Mouse (Mus musculus) induced T-regulatory cell, adult 2 months (primary cell): ENCODE data around the gene Cdh4.

Experiments used
- DNase-seq: peaks from one replicate; pipeline ENCODE4 v3.0.0-alpha.2; 2012; ENCODE audit warnings: low read depth

The Cdh4 gene

GRCm38 (mm10) chr2:179862676-179863075 is 420.4 kb downstream of the Cdh4 start:
- DNase-seq, result no peak

- DNase-seq, result peak; percentile 10
Observed at GRCm38 (mm10) chr2:179863266-179863665, 421.0 kb downstream of the Cdh4 start.

DNA sequence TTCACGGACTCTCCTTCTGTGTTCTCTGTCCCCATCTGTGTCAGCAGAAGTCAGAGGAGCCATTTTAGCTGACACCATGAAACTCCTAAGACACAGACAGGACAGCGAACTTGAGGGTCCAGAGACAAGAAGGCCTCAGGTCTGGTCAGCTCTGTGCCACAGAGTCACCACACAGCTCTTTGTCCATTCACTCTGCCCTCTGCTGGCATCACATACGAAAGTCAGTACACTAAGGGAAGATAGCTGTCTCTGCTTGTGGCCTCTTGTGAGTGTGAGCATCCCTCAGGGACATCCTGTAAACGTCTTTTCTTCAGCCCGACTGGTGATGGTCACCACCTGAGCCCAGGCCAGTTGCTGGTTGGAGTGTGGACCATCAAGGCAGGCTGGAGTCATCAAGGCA is 422.9 kb downstream of the Cdh4 start:
- DNase-seq, result no peak

DNA sequence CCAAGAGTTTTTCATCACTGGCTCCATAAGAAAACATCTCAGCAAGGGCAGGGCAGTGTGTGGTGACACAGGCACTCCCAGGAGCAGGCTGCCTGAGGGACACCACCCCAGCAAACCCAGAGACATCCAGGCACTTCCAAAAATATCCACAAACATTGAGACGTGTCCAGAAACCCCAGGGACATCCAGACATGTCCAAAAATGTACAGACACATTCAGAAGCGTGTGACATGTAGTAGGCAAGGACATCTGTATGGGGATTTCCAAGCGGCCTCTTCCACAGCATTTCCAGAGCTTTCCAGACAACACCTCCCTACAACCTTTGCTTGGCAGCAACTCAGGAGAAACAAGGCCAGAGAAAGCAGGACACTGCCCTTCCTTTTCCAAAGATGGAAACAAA is 425.4 kb downstream of the Cdh4 start:
- DNase-seq, result no peak

DNA sequence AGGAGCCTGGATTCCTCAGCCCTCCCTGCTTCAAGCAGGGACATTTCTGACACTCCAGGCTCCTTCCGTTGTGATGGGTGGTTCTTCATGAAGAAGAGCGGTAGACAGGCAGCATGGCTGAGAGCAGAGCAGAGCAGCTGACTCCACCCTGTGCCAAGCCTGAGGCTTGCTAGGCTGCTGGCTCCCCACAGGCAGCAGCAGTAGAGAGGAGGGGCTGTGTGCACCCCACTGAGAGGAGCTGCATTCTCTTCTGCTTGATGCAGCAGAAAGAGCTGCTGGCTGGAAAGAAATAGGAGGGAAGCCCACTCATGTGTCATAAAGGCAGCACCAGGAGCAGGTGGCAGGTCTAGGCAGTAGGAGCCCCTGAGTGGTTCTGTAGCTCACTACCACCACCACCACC is 427.6 kb downstream of the Cdh4 start:
- DNase-seq, result no peak

DNA sequence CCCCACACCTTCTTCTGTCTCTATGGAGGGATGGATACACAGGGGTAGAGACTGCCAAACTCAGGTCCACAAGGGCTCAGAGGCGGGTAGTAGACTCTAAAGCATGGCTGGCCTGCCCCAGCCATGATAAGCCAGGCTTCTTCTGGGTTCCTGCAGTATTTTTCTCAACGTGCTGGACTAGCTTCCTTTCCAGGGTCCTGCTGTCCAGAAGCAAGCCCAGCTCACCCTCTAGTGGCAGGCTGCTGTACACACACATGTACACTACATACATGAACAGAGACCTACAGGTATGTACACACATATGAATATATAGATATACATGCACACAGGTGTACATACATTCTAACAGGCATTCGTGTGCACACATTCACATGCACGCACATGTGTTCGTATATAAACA is 430.5 kb downstream of the Cdh4 start:
- no peak for DNase-seq

- peak; percentile 12 for DNase-seq
Observed at GRCm38 (mm10) chr2:179873315-179873714, 431.1 kb downstream of the Cdh4 start.

DNA sequence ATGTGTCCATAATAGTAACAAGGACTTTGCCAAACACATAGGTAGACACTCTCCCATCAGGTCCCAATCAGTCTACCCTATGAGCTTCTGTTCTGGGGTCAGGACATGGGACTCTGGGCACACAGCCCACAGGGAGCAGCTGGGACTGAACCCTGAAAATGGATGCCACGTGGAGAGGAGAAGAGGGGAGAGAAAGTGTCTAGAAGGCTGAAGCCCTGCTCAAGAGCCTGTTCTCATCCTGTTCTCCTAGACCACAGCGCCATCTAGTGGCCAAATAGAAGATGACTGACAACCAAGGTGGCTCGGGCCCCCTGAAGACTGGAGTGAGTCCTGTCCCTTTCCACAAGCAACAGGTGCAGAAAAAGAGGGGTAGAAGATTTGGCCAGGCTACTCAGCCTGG is 432.9 kb downstream of the Cdh4 start:
- DNase-seq, result peak; percentile 83

GRCm38 (mm10) chr2:179877551-179878215 is 435.5 kb downstream of the Cdh4 start:
- DNase-seq, result peak; percentile 54

- no peak for DNase-seq
Observed at GRCm38 (mm10) chr2:179884561-179884960, 442.3 kb downstream of the Cdh4 start.

- no peak for DNase-seq
Observed at GRCm38 (mm10) chr2:179891048-179891447, 448.8 kb downstream of the Cdh4 start.

- DNase-seq, result no peak
Observed at GRCm38 (mm10) chr2:179896949-179897348, 454.7 kb downstream of the Cdh4 start.

- no peak for DNase-seq
Observed at GRCm38 (mm10) chr2:179912911-179913310, 470.7 kb downstream of the Cdh4 start.

- DNase-seq, result no peak
Observed at GRCm38 (mm10) chr2:179913349-179913748, 471.1 kb downstream of the Cdh4 start.

- no peak for DNase-seq
Observed at GRCm38 (mm10) chr2:179914246-179914645, 472.0 kb downstream of the Cdh4 start.

- peak; percentile 78 for DNase-seq
Observed at GRCm38 (mm10) chr2:179916877-179917673, 474.8 kb downstream of the Cdh4 start.

DNA sequence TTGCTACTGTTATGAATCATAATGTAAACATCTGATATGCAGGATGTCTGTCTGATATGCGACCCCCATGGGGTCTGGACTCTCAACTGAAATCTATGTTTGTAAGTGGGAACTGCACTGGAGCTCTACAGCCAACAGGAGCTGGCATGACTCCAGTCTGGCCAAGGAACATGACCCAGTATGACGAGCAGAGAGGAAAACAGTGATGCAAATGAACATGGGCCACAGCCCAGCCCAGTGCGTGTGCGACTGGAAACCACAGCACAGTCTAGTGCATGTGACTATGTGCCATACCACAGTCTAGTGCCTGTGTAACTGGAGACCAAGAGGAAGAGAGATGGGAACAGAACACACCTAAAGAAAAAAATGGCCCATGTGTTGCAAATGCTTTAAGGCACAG is 477.8 kb downstream of the Cdh4 start:
- no peak for DNase-seq

DNA sequence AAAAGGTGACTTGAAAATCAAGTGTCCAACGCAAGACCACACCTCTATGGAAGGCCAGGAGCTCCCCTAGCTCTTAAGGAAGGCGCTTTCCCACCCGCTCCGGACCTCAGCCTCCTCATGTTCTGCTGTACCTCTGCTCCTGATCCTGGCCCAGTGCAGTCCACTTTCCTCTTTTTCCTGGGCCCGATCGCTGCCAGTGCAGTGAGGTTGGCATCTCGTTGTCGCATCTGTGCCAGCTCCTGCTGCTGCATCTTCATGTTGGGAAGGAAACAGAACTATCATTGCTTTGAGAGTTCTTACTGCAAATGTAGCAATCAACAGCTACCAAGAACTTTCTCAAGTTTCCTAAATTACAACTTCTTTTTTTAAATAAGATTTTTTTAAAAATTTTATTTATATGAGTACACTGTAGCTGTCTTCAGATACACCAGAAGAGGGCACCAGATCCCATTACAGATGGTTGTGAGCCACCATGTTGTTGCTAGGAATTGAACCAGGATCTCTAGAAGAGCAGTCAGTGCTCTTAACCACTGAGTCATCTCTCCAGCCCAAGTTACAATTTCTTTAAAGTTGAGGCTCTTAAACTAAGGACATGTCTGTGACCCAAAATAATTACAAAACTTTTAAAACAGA is 478.9 kb downstream of the Cdh4 start:
- DNase-seq, result peak; percentile 13

DNA sequence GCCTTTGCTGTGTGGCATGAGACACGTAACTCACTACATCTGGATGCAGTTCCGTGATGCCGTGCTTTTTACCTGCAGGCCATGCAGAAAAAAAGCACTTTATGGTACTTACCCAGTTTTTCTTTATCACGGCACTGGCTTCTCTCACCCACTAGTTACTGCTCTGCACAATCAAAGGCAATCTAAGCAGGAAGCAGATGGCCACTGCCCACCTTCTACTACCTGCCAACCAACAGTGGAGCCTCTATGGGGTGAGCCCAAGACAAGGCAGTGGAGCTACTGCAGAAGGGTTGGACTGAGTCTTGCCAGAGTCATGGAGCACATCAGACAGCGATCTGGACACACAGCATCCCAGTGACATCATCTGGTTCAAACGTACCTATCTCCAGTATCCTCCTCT is 481.8 kb downstream of the Cdh4 start:
- no peak for DNase-seq

DNA sequence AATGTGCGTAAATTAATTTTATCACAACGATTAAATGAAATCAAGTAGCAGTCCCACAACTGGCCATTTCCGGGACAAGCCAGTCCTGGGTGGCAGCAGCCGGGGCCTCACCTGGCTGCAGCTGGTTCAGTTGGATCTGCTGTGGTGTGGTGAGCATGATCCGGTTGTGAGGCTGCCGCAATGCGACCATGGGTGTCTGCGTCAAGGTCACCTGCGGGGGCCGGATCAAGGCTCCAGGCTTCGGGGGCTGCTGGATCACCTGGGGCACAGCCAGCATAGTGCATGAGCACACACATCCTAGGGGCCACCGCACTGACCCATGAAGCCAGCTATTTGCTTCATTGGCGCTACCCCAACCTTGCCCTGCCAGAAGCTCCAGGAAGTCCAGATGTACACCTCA is 486.9 kb downstream of the Cdh4 start:
- DNase-seq, result no peak

- no peak for DNase-seq
Observed at GRCm38 (mm10) chr2:179931741-179932140, 489.5 kb downstream of the Cdh4 start.

DNA sequence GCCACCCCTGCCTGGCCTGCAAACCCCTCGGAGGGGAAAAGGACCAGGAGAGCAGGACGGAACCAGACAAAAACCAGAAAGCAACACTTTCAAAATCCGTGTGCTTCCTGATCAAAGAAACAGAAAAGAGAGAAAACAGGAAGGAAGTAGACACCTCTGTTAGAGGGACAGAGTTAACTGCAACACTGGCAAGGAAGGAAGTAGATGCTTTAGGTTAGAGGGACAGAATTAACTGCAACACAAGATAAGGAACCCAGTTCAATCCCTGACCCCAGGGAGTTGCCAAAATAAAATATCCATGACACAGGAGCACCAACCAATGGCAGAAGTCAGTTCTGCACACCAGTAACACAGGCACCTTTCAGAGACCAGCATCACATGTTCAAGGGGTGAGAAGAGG is 491.9 kb downstream of the Cdh4 start:
- DNase-seq, result no peak

DNA sequence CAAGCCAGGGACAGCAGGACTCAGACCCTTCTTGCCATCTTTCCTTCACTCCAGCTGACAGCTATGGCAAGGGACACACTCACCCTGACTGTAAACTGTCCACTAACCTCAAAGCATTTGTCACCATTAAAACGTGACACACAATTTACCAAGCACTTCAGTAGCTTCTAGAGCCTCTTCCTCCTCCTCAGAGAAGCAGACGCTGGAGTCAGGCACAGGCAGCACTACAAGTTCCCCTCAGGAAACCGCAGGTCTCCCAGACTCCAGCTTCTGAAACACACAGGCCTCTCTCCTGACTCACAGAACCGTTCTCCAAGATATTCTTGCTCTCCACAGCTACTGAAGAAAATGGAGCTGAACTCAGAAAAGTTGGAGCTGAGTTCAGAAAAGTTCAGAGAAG is 494.9 kb downstream of the Cdh4 start:
- no peak for DNase-seq
